Mouse (Mus musculus) lung, postnatal 4 days (tissue): Measurements from ENCODE around the gene Gpr146.
"Not testable (repeated sequence)": the region's sequence is repeated elsewhere in the genome, so short reads cannot be mapped to it uniquely, and the experiment has no call there.

Experiments used
- DNase-seq, 2 experiments: peaks; one replicate each; pipeline ENCODE4 v3.0.0; 2021

Gpr146 gene

DNA sequence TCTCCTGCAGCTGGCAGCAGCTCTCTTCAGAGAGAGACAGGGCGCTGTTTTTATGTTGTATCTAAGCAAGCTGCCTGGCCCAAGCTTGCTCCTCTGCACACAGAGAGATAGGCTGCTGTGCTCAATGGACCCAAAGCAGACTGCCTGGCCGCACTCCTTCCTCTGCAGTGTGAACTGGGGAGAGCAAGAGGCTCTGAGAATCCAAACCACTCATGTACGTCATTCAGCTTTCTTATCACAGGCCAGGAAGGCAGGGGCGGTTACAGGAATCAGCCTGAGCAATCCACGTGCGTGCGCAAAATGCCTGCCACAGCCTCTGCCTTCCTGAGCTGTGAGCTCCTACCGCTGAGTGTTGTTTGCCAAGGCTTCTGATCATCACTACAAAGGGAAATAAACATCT is 5.3 kb downstream of the Gpr146 start:
- DNase-seq: peak; percentile 84 to 86

DNA sequence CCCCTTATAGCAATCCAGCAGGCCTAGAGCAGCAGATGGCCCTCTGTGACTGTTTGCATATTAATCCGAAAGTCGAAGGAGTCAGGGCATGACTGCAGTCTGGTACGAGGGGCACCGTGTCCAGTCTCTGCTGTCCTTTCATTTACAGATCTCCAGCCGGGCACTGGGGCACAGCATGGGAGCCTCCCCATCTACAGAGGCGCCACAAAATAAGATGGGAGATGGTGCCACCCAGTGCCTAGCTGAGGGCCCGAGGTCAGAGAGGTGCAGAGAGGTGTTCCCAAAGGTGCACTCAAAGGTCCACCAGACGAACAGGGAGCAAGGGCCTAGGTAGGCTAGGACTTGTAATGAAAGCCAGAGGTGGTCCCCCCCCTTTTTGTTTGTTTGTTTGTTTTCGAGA is 5.7 kb downstream of the Gpr146 start:
- no peak for DNase-seq

DNA sequence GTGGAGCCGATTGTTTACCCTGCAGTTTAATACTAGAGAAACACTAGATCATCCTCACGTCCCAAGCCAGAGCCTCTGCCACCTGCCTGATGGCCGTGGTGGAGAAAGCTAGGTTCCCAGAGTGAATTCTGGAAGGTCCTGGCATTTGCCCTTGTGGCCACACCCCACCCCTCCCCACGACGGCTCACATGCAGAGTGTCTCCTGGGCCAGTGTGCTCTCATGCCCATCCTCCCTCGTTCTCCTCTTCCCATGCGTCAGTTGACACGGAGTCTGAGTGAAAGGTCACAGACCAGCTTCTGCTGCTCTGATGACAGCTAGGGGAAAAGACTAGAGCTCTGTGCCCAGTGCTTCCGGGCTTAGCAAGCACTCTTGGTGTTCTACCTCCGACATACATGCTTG is 7.0 kb downstream of the Gpr146 start:
- DNase-seq: peak; percentile 65 to 66

DNA sequence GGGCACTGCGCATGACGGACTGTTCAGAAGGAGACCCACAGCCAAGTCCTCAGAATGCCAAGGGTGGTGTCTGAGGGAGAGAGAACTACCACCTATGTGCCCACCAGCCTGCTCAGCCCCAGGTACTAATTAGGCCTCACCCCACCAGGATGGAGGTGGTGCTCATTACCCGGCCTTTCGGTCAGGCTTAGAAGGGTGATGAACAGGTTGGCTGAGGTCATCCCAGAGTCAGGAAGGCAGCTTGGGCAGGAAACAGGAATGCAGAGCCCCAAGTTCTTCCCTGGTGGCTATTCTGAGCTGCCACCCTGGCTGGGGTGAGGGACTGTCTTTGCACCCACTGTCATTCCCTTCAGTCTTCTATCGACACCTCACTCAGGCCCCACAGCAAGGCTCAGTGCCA is 8.6 kb downstream of the Gpr146 start:
- no peak for DNase-seq

DNA sequence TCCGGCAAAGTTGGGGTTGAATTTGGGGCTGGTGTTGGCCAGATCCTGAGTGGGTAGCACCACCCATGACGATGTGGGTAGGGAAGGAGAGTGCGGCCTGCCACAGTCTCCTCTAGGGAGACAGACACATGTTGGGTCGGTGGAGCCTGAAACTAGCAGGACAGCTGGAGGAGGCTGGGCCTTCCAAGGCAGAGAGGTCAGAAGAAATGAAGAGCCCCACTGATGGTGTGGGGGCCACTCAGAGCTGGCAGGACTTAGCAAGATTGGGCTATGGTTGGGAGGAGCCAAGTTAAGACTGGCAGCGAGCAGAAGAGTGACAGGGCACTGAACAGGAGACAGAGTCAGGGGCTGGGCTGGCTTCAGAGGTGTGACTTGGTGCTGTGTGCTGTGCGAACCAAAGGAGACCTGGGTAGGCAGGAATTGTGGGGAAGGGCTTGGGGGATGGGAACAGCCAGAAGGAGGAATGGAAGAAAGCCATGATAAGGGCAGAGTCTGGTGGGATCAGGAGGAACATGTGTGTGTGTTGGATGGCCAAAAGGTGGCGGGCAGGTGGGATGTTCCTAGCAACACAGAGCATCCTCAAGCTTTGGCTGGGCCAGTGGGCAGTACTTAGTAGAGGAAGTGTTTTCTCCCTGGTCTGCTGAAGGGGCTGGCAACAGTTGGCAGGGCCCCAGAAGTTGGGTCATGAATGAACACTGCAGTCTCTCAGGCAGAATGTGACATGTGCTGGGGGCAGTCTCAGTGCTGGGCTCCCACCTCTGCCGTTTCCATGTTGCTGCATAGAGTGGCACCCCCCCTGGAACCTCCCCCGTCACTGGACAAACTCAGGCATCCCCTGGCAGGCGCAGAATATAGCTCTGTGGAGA is 10.1 kb downstream of the Gpr146 start:
- peak; percentile 75 to 81 for DNase-seq

DNA sequence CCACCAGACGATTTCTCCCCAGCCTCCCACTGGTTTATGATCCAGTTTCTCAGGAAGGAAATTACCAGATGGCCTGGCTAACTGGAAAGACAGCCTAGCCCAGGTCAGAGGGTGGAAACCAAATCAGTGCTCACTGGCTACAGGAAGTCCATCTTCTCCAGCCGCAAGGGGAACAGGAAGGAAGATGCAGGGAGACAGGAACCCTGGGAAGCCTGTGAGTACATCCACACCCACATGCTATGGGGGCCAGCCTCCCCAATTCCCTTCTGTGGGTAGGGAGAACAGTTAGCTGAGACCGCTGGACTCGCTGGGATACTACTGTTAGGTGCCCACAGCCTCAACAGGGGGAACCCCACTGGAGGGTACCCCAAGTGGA is 10.7 kb downstream of the Gpr146 start:
- DNase-seq: peak; percentile 53 to 58

DNA sequence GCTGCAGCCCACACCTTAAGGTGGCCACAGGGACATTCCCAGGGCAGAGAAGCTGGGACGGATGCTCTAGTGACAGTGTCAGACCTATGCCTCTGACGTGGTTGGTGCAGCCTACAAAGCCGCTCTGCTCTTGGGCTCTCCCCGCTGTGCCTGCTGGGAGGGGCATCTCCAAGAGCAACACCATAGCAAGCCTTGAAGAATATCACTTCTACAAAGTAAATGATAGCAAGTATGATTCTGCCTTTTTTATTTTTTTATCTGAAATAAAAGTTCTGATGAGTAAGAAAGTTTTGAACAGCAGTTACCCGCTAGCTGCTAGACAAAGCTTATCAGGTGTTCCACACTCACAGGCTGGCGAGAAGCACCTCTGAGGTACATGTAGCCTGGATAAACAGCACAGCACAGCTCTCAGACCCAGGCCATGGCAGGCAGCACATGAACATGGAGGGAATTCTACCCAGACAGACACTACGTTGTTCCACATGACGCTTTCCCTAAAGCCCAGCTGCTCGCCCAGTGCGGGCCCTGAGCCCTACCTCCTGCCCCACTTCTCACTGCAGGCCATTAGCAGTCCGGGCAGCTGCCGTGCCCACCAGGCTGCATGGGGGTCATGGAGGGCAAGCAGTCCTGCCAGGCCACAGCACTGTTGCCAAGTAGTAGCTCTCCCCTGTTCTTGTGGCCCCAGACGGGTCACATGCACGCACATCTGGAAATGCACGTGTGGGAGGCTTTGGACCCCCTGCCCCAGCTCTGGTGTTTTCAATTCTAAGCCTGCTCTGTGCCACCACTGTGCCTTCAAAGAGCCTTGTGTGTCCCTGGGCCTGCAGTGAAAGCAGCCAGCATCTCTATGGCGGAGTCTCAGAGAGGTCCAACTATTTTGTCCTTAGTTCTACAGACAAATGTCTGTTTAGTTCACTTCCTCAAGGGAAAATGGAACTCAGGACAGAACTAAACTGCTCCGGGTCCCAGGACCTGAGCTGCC is 11.5 kb downstream of the Gpr146 start:
- DNase-seq: no peak

DNA sequence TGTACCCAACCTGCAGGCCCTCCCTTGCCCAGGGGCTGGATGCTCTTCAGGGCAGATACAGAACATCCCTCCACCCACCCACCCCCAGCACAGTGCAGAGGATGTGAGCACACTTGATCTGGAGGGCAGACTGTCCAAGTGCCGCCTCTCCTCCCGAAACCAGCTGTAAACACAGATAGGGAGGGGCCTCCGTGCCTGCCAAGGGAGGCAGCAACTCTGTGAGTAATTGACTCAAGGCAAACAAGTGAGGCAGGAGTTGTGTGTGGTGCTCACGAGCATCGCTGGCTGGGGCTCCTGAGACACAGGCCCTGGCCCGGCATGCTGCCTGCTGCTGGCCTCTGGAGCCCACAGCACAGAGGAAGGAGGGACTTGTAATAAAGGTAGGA is 12.2 kb downstream of the Gpr146 start:
- DNase-seq: peak; percentile 80 to 91

DNA sequence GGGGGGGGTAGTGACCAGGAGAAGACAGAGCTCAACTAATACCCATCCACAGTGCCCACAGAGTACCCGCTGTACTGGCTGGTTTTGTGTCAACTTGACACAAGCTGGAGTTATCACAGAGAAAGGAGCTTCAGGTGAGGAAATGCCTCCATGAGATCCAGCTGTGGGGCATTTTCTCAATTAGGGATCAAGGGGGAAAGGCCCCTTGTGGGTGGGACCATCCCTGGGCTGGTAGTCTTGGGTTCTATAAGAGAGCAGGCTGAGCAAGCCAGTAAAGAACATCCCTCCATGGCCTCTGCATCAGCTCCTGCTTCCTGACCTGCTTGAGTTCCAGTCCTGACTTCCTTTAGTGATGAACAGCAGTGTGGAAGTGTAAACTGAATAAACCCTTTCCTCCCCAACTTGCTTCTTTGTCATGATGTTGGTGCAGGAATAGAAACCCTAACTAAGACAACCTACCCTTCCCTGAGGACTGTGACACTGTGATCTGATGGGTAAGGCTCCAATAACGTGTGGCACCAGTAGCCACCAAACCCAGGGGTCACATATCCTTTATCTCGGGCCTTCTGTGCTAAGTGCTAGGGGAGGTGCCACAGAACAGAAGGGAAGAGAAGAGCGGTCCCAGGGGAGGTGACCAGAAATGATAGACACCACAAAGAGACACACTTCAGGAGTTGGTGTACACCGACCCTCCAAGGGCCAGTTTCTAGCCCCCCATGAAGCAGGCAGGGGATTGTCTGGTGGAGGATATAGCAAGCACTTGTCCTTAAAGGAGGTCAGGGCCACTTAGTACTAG is 13.0 kb downstream of the Gpr146 start:
- not testable (repeated sequence) for DNase-seq

DNA sequence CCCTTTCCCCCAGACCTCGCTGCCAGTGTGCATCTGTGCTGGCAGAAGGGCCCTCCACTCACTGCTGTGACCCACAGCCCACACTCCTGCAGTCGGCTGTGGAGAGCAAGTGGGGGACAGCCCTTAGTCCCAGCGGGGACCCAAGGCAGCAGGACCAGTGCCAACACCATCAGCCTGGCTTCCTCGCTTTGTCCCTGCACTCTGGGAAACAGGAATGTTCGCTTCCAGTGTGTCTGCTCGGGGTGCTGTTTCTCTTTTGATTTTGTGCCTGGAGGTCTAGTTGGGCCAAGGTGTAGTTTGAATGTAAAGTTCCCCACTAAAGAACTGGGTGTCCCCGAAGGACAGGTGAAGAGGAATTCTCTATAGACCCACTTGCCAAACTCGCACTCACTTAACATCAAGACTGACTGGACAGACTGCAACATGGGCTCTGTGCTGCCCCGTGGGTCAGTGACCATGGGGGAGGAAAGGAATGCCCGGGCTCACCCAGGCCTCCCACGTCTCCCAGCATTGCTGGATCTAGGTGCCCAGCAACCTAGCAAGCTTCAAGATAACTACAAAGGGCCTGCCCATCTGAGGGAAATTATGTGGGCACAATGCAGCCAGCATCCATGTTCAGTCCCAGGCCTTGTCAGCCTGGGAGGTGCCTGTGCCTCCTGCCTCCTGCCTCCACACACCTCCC is 14.0 kb downstream of the Gpr146 start:
- no peak for DNase-seq

DNA sequence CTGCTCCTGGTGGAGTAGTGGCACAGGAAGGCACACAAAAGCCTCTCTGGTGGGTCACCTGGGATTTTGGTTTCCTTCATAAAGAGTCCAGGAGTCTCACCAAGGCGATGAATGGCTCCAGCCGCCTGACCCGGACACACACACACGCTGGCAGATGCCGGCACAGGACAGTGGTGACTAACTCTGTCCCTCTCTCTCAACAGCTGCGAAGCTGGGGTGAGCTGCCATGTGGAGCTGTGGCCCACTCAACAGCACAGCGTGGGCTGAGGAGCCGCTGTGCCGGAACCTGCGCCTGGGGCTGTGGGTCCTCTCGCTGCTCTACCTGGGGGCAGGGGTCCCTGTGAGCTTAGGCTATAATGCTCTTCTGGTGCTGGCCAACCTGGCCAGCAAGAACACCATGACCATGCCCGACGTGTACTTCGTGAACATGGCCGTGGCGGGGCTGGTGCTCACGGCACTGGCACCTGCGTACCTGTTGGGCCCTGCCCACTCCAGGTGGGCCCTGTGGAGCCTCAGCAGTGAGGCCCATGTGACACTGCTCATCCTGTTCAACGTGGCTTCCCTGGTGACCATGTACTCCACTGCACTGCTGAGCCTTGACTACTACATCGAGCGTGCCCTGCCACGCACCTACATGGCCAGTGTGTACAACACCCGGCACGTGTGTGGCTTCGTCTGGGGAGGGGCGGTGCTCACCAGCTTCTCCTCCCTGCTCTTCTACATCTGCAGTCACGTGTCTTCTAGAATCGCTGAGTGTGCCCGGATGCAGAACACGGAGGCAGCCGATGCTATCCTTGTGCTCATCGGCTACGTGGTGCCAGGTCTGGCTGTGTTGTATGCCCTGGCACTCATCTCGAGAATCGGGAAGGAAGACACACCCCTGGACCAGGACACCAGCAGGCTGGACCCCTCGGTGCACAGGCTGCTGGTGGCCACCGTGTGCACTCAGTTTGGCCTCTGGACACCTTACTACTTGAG is 15.0 kb downstream of the Gpr146 start:
- DNase-seq: no peak

DNA sequence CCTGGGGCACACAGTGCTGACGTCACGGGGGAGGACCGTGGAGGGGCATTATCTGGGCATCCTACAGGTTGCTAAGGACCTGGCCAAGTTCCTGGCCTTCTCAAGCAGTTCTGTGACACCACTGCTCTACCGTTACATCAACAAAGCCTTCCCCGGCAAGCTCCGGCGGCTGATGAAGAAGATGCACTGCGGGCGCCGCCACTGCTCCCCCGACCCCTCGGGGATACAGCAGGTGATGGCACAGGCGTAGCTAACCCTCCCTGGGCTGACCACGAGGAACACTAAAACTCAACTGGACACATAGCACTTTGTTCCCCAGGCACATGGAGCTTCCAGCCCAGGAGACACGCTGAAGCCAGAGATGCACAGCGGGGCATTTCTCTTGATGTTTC is 15.7 kb downstream of the Gpr146 start:
- no peak for DNase-seq

DNA sequence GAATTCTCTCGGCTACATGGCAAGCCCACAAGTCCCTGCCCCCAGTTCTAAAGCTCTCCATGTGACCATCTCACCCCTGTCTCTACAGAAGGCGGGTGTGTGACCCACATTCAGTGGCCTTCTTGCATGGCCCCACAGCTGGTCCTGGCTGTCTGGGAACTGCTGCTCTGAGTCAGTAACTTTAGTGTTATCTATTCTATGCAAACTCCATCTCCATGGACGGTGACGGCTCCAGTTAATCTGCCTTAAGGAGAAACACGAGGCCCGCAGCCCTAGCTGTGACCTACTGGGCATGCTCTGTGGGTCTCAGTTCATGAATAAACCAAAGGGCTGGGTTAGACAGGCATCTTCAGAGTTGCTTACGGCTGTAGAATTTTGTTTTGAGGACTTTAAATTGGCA is 16.9 kb downstream of the Gpr146 start:
- no peak for DNase-seq

DNA sequence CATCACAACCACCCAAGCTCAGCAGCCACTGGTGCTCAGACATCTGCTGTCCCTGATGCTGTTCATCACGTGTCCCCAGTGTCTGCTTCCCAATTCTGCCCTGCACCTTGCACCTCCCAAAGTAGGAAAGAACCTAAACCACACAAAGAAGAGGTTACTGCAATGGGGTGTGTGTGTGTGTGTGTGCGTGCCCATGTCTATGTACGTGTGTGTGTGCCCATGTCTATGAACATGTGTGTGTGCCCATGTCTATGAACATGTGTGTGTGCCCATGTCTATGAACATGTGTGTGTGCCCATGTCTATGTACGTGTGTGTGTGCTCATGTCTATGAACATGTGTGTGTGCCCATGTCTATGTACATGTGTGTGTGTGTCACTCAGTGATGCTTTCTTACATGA is 18.0 kb downstream of the Gpr146 start:
- no peak for DNase-seq

DNA sequence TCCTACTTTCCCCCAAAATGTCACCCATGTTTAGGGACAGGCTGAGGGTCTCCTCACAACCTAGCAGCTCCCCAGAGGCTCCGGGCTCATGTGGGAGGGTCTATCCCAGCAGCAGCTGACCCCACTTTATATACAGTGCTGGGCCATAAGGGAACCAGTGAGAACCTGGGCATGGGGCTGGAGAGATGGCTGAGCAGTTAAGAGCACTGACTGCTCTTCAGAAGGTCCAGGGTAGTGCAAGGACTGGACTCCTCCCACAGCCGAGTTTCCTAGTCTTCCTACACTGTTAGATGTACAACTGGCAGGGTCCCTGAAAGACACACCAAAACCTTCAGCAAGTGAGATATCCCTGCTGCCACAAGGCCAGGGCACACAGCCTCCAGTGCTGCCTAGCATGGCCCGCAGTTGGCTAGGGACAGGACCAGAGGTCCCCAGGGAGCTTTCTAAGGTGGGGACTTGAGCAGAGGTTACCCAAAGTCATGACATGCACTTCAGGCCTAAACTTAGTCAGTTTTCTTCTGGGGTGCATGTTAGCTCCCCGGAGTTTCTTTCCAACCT is 19.9 kb downstream of the Gpr146 start:
- no peak for DNase-seq

DNA sequence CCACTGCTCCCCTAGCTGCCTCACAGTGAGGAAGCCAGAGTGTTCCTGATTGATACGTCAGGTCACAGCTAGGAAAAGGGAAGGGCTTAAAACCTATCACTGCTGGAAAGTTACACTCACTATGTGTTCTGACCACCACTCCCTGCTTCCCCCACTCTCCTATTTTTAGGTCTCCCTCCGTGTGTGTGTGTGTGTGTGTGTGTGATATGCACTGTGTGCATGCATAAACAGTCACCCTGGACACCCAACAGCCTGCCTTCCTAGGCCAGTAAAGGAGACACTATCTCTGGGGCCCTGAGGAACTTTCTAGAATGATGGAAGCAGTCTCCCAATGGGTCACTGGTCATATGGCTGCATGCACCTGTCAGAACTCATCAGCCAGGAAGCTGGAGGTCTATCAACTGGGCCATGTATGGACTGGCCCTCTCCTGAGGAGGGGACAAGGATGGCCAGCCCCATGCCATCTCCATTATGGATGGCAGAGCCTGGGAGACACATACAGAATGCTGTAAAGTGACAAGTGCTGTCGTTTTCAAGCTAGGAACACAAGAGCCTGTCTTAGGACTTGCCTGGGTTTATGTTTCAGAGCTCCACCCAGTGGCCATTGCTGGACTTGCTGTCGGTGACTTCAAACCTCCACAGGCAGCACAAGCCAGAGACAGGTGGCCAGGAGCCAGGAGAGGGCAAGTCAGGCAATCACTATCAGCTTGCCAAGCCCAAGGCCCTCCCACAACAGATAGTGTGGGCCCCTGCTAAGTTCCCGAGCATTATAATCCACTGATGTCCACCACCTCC is 20.7 kb downstream of the Gpr146 start:
- peak; percentile 91 to 93 for DNase-seq

DNA sequence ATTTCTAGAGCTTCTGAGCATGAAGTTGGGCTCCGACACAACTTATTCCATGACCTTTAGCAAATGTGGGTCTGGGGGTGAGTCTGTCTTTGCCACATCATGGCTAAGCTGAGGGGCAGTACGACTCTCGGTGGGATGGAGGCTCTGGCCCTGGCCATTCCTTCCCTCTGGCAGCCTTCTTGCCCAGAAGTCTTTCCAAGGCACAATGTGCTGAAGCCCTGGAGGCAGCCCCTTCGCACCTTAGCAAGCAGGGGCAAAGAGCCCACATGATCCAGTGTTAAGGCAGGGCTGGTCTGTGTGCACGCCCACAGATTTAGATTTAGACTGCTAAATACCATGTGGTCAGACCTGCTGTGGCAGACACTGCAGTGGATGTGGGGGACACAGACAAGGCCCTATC is 21.3 kb downstream of the Gpr146 start:
- DNase-seq: no peak

DNA sequence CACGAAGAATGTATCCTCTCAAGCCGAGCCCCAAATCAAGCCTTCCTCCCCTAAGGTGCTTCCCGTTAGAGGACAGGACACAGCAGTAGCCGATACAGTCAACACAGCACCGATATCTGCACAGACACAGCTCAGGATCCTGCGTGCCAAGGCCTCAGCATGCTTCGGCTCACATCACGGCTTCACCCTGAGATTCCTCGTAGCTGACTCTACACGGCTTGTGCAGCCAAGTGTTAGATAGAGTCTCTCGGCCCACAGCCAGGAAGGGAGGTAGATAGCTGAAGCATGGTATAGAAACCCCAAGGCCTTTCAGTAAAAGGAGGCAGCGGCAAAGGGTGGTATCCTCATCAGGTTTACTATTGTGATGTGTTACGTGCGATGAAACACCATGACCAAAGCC is 22.5 kb downstream of the Gpr146 start:
- no peak for DNase-seq

DNA sequence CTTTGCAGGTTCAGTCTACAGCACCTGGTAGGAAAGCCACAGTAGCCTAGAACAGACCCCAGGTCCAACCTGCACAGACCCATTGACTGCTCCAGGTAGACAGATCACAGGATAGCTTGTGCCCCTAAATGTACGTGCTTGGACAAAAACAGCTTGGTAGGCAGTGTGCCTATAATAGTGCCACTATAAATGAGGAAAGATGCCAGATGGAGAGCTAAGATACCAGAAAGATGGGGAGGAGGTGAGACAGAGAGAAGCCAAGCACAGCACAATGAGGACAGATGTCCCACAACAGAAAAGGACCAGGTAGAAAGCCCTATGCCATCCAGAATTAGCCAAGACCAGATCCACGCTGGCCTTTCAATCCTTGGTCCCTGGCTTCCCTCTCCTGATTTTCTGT is 24.6 kb downstream of the Gpr146 start:
- DNase-seq: no peak

DNA sequence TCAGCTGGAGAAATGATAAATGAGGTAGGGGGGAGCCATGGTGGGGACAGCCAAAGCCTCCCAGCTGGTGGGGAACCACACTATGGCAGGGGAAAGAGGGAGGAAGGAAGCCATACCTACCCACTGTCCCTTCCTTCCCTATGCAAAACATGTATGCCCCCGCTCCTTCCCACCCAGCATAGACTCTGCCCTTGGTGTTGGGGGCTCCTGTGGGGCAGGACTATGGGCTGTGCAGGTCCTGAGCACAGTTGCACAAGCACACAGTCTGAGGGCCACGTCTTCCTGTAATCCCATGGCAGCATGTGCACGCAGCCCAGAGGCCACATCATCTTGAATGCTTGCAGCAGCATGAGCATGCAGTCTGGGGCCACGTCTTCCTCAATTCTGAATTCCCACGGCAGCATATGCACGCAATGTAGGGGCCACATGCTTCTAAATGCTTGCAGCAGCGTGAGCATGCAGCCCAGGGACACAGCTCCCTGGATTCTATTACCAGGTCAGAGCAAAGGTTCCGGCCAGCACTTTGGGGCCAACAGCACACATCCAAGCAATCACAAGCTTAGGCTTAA is 26.3 kb downstream of the Gpr146 start:
- peak; percentile 48 to 51 for DNase-seq
